Mouse (Mus musculus): Measurements from ENCODE around the gene Art2b.
"Not testable (repeated sequence)": the region's sequence is repeated elsewhere in the genome, so short reads cannot be mapped to it uniquely, and the experiment has no call there.

GRCm38 (mm10) chr7:101627166-101627565, 41.8 kb upstream of the Art2b start:
- not testable (repeated sequence) for TF ChIP-seq POLR2A (IDR thresholded peaks at IDR 0.05; ENCODE audit: low read depth, low read length); CTCF (IDR thresholded peaks at IDR 0.05; ENCODE audit: extremely low read depth, insufficient read length, insufficient replicate concordance, low read depth, low read length)
